Mouse (Mus musculus): ENCODE data around the gene Scyl1.

The Scyl1 gene

GRCm38 (mm10) chr19:5715793-5716688 lies 55.2 kb downstream of the Scyl1 start:
- peak; percentile 48 for DNase-seq

- DNase-seq = peak; percentile 62
Measured at GRCm38 (mm10) chr19:5713730-5714129, 57.5 kb downstream of the Scyl1 start.

- no peak for DNase-seq
Measured at GRCm38 (mm10) chr19:5713255-5713654, 58.0 kb downstream of the Scyl1 start.

GRCm38 (mm10) chr19:5711907-5712460 lies 59.2 kb downstream of the Scyl1 start:
- DNase-seq = no peak

GRCm38 (mm10) chr19:5711218-5711617 lies 60.0 kb downstream of the Scyl1 start:
- peak; percentile 82 for DNase-seq

GRCm38 (mm10) chr19:5710581-5710980 lies 60.6 kb downstream of the Scyl1 start:
- DNase-seq = no peak

- DNase-seq = no peak
Measured at GRCm38 (mm10) chr19:5710068-5710467, 61.2 kb downstream of the Scyl1 start.
